Mouse (Mus musculus): ENCODE measurements at regions not wholly inside any gene's neighbourhood (a gene's known extent, or its start where the extent isn't known, plus 50 kb on each side); places are given as distances from the start of the nearest gene placed in this dataset.

DNA sequence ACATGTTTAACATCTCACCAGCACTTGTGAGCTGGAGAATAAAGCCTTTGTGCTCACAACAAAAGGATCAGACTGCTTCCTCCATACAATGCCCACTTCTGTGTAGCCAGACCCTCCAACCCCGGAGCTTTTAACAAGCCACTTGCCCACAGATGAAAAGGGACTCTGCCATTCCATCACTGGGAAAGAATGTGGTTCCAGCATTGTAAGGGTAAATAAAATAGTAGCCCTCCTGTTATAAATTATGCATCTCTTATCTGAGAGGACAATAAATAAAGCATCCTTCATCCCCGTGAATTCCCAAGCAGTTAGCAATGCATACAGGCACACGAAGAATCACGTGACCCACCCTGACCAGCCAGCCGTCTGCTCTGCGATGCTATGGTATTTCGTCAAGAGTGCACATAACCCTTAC lies 247.7 kb upstream of the Id4 start:
- no peak for DNase-seq

GRCm38 (mm10) chr13:48015296-48015695 lies 245.7 kb upstream of the Id4 start:
- DNase-seq, result no peak

DNA sequence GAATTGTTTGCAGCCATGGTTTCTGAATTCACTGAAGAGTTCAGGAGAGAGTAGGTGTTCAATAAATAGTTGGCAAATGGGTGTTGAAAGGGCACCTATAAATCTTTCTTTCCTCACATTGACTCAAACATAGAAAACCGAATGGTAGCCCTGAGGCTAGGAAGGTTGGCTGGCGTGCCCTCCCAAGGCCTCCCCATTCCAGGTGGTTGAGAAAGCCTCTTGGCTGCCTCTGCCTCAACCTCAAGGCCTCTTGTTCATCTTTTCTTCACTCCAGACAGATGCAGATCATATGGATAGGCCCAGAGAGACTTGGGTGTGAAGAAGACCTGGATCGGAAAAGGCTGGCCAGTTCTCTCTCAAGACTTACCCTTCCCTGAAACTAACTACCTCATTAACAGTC lies 245.0 kb upstream of the Id4 start:
- no peak for DNase-seq

DNA sequence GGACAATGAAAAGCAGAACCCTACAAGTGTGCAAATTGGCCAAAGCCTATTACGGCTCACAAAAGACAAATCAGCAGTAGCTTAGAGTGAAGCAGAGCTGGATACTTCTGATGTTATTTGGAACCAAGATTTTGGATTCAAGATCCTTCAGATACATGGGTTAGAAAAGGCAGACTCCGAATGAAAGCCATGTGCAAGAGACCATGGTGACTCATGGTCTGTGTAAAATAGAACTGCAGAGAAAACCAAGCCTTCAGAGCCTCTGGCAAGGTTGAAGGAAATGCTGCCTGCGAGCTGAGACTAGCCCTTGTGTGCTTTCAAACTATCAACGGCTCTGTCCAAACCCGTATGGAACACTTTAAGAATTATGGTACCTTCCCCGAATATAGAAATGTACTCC lies 244.4 kb upstream of the Id4 start:
- DNase-seq, result no peak

DNA sequence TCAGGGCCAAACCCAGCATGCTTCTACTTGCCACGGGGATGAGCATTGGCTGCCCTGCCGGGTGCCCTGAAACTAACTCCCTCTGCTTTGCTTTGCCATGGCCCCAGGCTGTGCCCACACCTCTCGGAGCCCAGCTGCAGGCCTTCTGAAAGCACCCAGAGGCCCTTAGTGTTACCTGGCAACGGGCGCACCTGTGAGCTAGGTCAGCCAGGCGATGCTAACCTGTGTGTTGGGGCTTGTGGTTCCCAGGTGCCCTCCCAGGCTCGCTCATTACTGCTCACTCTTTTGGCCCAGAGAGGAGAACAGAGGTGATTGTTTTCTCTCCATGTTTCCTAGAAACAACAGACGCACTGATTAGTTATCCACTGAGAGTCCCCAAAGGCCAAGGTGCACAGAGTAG lies 243.4 kb upstream of the Id4 start:
- no peak for DNase-seq

DNA sequence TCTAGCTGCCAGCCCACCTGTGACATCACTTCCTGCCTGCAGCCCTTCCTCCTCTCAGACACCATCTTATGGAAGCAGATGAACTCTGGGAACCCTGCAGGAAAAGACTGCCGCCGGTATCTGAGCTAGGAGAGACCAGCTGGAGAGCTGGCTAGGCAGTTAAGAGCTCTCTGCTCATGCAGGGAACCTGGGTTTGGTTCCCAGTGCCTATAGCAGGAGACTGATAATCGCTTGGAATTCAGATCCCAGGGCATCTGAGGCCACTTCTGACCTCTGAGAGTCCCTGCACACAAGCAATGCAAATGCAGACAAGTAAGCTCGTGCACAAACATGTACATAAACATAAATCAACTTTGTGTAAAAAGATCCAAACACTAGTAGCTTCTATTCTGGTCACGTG lies 242.4 kb upstream of the Id4 start:
- no peak for DNase-seq

DNA sequence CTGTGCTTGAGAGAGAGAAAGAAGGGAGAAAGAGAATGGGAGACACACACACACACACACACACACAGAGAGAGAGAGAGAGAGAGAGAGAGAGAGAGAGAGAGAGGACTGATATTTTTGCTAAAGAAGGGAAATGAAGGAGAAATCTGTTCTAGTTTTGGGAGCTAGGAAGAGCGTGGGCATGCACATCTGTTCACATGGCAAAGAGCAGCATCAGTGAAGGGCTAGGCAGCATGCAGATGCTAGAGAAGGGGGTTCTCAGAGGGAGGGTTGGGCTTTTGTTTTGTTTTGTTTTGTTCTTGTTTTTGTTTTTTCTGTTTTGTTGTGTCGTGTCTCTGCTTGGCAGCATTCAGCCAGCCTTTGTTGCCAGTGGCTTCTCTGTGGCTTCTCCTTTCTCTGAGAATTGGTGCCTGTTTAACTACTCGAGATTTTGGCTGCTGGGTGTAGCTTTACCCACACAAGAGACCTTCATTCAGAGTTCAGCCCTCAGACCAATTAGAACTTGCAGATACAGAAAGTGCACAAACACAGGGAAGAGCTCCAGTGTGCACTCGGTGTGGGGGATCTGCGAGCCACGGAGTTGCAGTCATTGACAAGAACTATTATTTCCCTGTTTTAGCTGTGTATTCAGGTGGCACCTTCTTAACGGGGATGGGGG lies 237.9 kb upstream of the Id4 start:
- DNase-seq, result no peak

DNA sequence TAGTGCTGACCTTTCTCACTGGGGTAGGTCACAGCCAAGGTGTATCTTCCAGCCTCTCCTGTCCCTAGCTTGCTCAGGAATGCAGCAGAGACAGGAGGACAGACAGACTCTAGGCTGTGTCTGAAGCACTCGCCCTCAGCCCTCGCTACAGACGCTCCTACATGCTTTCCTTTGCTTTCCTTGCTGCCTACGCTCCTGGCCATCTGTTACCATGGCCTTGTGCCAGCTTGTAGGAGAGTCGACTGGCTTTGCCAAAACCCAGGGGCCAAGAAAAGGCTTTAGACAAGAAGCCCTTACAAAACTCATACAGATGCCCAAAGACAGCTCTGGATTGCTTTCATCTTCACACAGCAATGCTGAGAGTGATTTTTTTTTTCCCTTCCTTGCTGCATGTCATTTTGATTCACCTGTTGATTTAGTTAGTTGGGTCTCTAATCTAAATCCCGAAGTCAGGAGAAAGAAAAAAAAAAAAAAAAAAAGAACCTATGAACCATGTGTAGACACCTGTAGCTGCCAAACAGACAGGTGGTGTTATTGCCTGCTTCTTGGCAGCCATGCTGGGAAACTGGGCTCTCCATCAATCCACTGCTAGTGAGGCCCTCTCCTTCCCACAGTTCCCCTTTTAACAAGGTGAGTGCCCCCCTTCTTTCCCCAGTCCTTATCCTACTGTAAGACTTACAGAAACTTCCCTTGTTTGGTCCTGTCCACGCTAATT lies 233.1 kb upstream of the Id4 start:
- DNase-seq, result peak; percentile 69

GRCm38 (mm10) chr13:48031491-48031890 lies 229.5 kb upstream of the Id4 start:
- no peak for DNase-seq

DNA sequence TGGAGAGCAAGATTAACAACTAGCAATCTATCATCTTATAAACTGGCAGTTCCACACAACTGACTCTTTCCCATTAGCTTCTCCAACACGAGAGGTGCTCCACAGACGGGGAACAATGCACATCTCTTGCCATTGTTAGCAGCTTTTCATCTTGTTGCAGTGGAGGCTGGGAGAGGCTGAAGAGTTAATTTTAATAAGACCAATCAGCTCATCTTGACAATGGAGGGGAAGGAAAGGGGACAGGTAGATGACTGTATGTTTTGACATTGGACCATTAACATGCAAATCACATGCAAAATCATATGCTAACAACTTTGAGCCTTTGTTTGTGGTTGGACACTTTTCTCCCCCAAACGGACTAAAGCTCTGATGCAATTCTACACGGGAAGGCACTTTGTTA lies 218.9 kb upstream of the Id4 start:
- no peak for DNase-seq

GRCm38 (mm10) chr13:48042572-48042971 lies 218.5 kb upstream of the Id4 start:
- DNase-seq, result no peak

DNA sequence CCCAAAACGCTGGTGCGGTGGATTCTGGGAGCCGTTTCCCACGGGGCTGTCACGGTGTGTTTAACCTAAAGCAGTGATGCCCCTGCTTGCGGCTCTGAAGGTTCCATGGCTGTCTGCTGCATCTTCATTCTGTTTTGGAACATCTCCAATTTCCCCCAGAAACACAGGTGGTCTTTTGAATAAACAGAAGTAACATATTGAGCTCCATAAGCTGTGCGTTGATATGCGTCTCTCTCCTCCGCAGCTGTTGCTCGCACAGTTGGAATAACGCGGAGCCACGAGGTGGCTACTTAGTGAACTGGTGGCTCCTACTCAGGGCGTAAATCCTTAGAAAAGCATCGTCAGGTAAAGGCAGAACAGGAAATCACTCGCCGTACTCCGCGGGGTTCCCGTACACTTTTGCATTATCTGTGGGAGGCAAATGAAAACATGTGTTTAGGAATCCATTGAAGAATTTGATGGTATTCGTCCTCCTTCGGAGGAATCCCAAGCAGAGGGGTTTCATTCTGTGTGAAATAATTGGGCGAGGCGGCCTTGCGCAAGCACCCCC lies 214.8 kb upstream of the Id4 start:
- DNase-seq, result no peak

- DNase-seq, result no peak
Measured at GRCm38 (mm10) chr13:48049796-48050195, 211.2 kb upstream of the Id4 start.

DNA sequence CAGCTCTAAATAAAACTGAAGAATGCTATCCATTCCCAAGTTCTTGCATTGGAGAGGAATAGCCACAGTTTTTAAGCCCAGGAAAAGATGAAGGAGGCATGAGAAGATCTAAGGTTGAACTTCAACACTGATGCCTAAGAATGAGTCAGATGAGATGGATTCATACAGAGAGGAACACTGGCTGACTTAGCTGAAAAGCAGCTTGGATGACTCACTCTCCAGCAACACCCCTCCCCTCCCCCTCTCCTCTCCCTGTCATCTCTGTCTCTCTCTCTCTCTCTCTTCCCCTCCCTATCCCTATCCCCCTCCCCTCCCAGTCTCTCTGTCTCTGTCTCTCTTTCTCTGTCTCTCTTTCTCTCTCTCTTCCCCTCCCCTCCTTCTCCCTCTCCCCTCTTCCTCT lies 186.4 kb upstream of the Id4 start:
- peak; percentile 24 for DNase-seq

DNA sequence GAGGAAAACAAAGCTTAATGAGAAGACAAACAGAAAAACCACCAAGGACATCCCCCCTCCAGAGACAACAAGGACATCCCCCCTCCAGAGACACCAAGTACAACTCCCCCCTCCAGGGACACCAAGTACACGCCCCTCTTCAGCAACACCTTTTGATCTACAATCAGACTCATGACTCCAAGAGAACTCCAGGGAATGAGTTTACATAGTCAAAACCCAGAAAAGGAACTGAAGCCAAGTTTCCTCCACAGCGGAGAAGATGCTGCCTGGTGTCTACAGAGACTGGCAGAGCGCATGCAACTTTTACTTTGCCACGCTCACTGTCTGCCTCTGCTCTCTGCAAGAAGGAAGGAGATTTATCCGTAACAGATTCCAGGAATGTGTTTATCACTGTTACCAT lies 185.7 kb upstream of the Id4 start:
- DNase-seq, result peak; percentile 3

DNA sequence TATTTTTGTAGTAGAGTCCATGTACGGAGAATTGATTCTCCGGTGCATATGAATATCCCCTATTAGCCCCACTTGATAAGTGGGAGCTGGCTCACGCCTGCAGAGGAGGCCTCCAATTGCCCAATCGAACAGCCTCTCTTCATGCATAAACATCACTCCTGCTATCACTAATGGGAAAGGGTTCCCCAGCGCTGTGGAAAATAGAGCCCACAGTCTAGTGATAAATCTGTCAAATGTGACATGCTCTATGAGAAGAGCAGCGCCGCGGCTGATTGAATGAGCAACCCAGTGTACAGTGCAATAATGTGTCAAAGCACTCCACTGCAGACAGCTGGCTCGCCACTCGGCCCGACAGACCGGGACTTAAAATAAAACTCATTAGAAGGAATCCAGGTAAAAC lies 182.8 kb upstream of the Id4 start:
- no peak for DNase-seq

- DNase-seq, result no peak
Measured at GRCm38 (mm10) chr13:48083294-48083693, 177.7 kb upstream of the Id4 start.

DNA sequence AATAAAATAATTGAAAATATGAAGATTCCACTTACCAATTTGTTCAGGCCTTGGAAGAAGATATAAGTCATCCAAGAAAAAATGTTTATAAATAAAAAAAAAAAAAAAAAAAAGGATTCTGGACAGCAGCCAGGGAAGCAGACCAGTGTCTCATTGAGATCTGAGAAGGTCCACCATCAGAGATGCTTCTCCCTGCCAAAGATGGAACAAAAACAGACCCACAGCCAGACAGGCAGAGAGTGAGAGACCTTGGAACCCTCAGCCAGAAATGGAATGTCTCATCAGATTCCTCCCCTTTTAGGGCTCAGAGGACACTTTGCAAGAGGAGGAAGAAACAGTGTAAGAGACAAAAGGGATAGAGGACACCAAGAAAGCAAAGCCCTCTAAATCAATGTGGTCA lies 177.2 kb upstream of the Id4 start:
- no peak for DNase-seq

DNA sequence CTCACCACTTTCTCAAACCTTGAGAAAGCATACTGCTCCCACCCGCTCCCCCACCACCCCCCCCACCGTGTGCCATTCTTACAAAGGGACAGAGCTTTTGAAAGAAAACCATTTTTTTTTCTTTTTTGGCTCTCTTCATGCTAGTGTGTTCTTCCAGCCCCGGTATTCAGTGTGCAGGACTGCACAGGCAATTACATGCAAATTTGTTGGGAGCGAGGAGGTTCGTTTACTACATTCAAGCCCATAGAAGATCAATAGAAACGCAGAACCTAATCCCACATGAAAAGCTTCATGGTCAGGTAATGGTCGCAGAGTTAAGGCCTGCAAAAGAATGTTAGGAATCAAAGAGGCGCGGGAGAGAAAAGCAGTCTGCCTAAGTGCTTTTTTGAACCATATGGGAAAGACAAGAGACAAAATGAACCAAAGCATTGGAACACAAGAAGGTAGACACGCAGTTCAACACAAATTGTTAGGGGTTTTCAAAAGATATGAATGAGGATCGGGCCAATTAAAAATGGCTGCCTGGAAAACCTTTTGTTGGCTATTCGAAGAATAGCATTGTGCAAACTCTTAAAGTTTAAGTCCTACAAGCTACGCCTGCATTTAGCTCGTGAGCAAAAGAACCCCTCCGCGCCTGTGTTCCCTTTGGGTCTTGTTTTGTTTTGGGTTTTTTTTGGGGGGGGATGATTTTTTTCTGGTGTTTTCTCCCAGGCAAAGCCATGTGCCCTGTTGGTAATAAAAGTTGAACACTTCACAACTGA lies 166.6 kb upstream of the Id4 start:
- no peak for DNase-seq

DNA sequence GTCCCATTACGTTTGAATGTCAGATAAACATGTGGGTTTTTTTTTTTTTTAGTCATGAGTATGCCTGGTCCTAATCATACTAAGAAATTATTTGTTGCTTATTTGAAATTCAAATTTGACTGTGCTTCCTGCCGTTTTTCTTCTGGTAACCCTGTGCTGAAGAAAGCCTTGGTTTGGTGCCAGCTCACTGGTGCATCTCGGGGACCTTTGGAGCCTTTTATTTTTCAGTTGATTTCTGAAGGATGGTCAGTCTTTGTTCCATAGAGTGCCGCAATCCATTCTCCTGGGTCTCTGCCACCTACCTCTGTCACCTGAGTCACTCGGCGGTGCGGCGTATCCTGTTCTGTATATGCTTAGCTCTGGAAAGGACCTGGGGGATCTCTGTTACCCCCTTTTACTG lies 158.9 kb upstream of the Id4 start:
- DNase-seq, result no peak

- DNase-seq, result no peak
Measured at GRCm38 (mm10) chr13:48102576-48102975, 158.5 kb upstream of the Id4 start.

- no peak for DNase-seq
Measured at GRCm38 (mm10) chr13:48104766-48105165, 156.3 kb upstream of the Id4 start.

DNA sequence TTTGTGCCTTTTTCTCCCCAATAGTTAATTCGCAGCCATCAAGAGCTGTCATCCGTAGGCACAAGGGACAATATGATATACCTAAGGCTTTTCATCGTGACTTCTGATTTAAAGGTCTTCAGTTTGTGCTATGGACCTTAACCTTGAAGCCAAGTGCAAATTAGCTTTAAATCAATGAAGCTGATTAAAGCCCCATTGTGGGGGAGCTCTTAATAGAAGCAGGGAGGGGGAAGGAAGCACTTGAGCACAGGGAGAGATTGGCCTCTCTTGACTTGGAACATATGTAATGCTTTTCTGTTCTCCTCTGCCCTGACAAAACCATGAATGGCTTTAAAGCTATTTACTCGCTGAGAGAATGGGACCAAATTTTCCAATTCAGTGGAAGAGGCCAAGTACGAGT lies 154.1 kb upstream of the Id4 start:
- no peak for DNase-seq

GRCm38 (mm10) chr13:48115890-48116289 lies 145.1 kb upstream of the Id4 start:
- no peak for DNase-seq

Data from lung, postnatal 36 days (tissue).